Mouse (Mus musculus): ENCODE data around the gene Cd5l.
"Not testable (repeated sequence)": the region's sequence is repeated elsewhere in the genome, so short reads cannot be mapped to it uniquely, and the experiment has no call there.

The Cd5l gene

DNA sequence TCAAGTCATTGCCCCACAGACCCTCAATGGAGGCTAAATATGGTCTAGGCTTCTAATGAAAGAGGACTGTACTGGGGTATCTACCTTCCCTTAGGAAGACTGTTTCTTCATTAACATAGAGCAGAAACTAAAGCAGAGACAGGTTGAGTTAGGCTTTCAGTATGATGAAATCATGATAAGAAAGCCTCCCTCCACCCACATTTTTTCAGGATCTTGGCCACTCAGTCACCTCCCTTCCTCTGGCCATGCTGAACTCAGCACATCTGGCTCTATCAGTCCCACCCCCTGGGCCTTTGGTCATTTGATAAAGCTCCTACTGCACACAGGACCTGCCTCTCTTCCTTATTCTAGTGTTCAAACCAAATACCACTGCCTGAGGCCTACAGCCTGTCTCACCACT lies at the start of gene Cd5l:
Cd5l (plus strand) TSS at position 301 of the 400 bp plus-strand sequence.
- DNase-seq (ENCODE audit: low read depth, low spot score) = no peak

DNA sequence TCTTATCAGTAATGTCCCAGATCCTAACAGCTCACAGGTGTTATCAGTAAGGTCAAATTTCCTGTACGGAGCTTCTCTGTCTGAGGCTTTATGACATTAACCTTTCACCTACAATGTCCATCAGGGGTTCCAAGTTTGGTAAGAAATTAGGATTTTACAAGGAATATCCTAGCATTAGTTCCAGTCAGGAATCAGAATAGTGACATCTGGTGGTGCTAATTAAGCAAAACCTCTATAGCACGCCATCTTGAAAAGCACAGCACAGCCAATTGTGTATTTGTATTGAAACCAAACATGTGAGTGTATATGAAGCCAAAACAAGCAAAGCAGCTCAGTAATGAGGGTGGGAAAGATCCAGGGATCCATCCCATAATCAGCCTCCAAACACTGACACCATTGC lies 47.8 kb upstream of the Cd5l start:
- DNase-seq (ENCODE audit: low read depth, low spot score) = no peak

DNA sequence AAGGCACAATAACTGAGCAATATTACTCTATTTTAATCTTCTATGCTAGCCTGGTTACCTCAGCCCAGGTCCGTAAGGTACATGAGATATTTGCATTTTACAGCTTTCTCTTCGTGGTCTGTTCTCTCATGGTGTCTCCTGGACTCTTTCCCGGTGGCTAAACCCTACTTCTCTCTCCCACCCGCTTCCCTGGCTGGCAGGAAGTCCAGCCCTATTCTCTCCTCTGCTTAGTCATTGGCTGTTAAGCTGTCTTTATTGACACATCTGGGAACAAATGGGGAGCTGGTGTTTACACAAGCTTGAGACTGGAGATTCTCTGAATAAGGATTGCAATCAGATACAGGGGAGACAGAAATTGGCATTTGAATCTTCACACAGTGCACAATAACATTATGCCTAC lies 35.1 kb upstream of the Cd5l start:
- no peak for DNase-seq (ENCODE audit: low read depth, low spot score)

DNA sequence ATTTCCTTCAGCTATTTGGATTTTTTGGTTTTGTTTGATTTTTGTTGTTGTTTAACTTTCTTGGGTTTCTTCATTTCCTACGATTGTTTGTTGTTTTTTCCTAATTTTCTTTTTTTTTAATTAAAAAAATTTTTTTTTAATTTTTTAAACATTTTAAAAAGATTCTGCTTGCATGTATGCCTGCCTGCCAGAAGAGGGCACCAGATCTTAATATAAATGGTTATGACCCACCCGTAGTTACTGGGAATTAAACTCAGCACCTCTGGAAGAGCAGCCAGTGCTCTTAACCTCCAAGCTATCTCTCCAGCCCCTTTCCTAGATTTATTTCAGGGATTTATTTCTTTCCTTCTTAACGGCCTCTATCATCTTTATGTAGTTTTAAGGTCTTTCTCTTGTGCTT lies 33.9 kb upstream of the Cd5l start:
- DNase-seq (ENCODE audit: low read depth, low spot score) = no peak

DNA sequence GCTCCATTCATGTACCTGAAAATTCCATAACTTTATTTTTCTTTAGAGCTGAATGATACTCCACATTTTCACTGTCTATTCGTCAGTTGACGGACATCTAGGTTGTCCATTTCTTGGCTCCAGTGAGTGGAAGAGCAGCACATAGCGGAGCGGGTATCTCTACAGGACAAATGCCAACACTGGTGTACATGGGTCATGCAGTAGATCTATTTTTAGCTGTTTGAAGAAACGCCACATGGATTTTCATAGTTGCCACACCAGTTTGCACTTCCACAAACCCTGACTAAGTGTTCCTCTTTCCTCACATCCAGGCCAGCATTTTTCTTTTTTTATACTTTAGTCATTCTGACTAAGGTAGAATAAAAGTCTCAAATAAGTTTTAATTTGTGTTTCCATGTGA lies 19.8 kb upstream of the Cd5l start:
- DNase-seq (ENCODE audit: low read depth, low spot score) = no peak

DNA sequence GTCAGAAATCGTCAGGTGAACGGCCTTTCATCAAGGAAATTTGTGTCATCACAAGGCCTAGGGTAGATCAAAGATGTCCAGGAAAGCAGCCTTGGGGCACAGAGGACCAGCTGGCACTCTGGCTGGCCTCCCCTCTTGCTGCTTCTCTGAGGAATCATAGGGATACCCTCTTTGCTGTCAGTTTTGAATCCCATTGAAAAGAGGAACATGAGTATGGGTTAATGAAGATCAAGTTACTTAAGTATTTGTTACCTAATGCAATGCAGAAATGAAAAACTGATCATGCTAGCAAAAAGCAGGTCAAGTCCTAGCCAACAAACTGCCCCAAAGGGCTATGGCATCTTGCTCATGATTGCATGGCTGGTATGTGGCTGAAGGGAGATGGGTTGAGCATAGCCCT lies 6.7 kb upstream of the Cd5l start:
- DNase-seq (ENCODE audit: low read depth, low spot score) = not testable (repeated sequence)

DNA sequence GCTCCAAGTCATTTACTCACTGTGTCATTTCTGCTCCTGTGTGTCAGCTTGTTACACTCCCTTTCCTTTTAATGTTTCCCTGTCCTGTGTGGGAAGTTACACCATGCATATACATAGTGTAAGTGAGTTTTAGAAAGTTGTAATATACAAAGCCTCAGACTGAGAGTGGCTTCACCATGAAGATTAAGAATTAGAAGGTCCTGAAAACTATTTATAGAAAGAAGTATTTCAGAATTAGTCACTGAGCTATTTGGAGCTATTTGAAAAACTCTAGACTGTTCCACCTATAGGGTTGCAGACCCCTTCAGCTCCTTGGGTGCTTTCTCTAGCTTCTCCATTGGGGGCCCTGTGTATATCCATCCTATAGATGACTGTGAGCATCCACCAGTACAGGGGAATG lies 1.5 kb downstream of the Cd5l start:
- no peak for DNase-seq (ENCODE audit: low read depth, low spot score)

DNA sequence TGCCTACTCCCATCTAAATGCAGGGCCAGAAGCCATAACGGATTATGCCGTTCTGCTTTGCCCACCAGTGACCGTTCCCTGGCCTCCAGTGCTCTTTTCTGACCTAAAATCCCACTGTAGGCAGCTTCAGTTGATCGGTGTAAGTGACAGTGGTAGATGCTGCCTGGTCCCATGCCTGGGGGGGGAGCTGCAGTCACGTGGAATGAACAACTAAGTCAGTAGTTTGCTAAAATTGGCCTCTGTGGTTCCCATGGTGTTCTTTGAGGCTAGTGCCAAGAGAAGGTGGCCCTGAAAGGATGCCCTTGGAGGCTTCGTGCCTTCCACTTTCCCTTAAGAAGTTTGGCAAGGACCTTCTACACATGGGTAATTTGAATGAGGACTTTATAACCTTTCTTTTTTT lies 2.8 kb downstream of the Cd5l start:
- DNase-seq (ENCODE audit: low read depth, low spot score) = no peak

DNA sequence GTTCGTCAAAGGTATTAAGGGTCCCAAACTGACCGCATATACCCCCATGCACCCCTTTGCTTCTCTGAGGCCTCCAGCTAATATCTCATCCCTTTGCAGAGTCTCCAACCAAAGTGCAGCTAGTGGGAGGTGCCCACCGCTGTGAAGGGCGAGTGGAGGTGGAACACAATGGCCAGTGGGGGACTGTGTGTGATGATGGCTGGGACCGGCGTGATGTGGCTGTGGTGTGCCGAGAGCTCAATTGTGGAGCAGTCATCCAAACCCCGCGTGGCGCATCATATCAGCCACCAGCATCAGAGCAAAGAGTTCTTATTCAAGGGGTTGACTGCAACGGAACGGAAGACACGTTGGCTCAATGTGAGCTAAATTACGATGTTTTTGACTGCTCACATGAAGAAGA lies 8.0 kb downstream of the Cd5l start:
- DNase-seq (ENCODE audit: low read depth, low spot score) = no peak

DNA sequence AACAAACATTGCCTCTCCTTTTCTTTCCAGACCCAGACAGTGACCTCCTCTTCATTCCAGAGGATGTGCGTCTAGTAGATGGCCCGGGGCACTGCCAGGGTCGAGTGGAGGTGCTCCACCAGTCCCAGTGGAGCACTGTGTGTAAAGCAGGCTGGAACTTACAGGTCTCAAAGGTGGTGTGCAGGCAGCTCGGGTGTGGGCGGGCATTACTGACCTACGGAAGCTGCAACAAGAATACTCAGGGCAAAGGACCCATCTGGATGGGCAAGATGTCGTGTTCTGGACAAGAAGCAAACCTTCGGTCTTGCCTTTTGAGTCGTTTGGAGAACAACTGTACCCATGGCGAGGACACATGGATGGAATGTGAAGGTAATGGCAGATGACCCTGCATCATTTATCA lies 9.8 kb downstream of the Cd5l start:
- DNase-seq (ENCODE audit: low read depth, low spot score) = no peak

DNA sequence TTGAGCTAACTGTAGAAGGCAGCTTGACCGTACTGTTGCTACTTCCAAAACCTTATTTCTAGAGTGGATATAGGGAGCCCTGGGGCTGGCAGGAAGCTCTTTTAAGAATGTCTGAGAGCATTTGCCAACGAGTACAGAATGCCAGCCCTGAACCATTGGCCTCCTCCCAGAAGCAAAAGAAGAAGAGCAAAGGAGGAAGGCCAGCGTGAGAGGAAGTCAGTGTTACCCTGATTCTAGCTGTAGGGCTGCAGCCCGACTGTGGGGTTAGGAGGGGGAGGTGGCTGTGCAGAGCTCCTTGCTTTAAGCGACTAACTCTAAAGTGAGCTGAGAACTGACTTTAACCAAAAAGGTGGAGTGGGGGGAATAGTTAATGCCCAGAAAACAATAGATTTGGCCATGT lies 11.5 kb downstream of the Cd5l start:
- no peak for DNase-seq (ENCODE audit: low read depth, low spot score)

DNA sequence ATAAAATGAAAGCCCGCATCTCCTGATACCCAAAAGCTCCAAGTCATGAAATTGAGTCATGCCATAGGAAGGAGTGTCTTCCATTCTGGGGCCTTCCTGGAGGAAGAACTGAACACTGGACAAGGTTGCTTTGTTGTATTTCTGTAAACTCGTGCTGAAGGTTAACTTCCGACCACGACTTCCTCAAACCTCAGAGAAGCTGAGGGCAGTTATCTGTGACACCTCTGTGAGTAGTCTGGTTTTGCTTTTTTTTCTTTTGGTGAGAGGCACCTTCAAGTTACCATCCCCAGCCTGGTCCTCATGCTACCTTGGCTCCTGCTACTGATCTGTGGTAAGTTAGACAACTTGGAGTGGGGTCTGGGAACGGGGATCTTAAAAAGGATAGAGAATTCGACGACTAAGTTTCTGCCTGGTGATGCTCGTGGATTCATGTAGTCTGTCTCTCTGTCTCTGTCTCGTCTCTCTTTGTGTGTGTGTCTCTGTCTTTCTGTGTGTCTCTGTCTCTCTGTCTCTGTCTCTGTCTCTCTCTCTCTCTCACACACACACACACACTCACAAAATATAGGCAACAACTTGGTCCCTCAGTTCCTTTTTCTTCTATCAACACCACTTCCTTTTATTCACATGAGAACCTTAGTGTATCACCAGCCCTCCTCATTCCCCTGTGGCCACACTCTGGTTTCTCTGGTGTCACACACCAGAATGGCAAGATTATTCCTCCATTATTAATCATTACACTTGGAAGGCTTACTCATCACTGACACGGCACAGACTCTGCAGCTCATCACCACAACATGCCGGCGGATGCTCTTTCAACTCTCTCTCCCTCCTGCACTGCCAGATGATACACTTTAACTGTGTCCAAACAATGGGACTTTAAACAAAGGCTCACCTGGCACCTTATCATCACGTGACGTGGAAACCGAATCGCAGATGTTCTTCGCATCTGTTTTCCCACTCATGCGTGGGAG lies 18.8 kb downstream of the Cd5l start, which contains the start of gene Fcrl1:
Fcrl1 (plus strand) TSS at position 193 of the 971 bp plus-strand sequence.
- DNase-seq (ENCODE audit: low read depth, low spot score) = no peak

DNA sequence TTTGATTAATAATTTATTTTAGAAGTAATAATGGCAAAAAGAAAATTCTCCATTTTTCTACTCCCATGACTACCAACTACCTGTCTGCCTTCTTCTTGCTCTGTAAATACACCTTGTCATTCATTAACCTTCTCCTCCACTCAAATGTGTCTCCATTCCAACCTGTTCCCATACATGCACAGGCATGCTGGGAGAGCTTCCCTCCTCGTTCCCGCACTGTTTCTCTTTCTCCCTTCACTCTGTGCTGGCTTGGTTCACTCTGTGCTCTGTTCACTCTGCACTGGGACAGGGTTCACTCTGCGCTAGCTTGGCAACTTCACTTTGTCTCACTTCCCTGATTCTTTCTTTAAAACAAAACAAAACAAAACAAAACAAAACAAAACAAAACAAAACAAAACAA lies 19.5 kb downstream of the Cd5l start:
- no peak for DNase-seq (ENCODE audit: low read depth, low spot score)

DNA sequence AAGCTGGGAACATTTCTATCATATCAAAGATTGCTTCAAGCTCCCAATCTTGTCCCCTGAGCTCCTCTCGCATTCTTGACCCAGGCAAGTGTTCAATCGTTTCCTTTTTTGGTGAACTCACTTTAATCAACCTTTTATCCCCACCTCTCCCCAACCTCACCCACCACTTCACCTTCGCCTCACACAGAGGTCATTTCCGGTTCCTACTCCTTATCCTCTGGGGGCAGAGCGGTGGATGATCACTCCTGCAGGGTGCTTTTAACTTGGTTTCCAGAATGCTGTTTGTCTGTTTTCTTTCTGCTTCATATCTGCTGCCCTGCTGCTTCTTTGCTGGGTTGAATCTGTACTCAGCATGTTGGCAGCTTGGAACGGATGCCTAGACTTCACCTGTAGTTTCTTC lies 20.0 kb downstream of the Cd5l start:
- DNase-seq (ENCODE audit: low read depth, low spot score) = no peak

DNA sequence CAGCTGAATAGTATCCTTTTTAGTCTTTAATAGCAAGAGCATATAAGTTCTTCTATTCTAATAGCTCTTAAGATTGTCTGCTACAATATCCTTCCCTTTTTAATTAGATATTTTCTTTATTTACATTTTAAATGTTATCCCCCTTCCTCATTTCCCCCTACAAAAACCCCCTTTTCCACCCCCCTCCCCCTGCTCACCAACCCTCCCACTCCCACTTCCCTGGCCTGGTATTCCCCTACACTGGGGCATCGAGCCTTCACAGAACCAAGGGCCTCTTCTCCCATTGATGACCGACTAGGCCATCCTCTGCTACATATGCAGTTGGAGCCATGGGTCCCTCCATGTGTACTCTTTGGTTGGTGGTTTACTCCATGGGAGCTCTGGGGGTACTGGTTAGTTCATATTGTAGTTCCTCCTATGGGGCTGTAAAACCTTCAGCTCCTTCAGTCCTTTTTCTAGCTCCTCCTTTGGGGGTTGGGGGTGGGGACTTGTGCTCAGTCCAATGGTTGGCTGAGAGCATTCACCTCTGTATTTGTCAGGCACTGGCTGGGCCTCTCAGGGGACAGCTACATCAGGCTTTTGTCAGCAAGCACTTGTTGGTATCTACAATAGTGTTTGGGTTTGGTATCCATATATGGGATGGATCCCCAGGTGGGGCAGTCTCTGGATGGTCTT lies 22.1 kb downstream of the Cd5l start:
- not testable (repeated sequence) for DNase-seq (ENCODE audit: low read depth, low spot score)

DNA sequence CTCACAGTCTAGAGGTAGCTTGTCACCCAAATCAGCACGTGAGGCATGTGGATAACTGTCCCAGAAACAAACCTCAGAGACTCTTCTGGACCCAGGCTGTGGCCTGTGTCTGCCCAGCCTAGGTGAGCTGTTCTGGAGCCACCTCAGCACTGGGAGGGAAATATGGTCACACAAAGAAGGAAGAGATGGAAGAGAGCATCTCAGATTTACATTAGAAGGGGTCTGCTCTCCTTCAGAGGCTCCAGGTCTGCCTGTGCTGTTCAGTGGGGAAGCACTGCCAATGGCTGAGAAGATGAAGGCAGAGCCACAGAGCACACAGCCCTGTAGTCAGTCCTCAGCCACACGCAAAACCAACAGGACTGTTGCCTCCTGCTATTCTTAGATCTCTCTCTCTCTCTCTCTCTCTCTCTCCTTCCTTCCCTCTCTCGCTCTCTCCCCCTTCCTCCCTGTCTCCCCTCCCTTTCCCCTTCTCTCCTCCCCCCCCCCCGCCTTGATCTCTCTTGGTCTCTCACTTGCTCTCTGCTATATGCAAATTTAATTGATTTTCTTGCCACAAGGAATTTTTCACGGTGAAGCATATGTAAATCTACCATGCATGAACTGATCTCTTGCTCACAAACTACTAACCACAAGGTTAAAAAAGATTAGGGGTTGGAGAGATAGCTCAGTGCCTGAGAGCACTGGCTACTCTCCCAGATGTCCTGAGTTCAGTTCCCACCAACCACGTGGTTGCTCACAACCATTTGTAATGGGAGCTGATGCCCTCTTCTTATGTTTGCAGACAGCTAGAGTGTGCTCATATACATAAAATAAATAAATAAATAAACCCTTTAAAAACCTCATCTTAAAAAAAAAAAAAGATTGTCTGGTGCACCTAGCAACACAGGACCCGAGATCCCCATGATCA lies 24.4 kb downstream of the Cd5l start:
- DNase-seq (ENCODE audit: low read depth, low spot score) = no peak

DNA sequence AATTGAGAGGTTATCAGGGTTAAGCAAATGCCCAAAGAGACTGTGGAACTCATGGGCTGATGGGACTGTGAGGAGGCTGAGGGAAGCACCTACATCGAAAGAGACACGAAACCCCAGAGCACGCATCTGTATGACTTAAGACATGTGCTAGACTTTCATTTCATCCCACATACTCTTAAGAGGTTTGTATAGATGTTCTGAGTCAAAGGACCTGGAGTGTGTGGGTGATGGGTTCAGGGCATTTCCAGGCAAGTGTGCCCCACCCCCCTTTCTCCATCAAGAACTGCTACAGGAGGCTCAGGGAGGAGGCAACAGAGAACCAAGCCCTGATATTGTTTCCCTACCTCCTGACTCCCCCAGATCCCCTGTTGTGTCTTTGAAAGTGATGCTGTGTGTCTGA lies 25.6 kb downstream of the Cd5l start:
- DNase-seq (ENCODE audit: low read depth, low spot score) = no peak

DNA sequence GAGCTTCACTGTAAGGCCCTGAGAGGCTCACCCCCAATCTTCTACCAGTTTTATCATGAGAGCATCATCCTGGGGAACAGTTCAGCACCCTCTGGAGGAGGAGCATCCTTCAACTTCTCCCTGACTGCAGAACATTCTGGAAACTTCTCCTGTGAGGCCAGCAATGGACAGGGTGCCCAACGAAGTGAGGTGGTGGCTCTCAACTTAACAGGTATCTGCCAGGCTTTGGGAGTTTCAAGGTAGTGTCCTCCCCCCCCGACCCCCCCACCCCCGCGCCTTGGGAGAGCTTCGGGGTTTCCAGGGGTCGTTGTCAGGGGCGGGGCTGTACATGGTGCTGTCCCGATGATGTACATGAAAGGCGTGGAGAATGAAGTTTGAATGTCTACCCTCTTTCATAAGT lies 27.4 kb downstream of the Cd5l start:
- no peak for DNase-seq (ENCODE audit: low read depth, low spot score)

DNA sequence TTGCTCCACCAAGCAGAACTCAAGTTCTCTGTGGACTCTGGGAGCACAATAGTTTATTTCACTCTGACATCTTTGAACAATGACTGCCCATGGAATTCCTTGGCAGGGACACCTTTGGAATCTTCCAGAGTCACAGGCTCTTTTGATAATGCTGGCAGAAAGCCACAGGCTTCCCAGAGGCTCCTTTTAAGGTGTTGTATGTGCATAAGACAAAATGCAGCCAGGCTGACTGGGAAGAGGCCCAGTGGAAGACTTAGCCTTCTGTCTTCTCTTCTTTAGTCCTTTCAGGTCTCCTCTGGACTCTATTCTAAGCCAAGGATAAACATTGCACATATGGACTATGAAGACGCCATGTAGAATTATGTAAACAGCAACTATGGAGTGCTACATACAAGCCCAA lies 33.3 kb downstream of the Cd5l start:
- no peak for DNase-seq (ENCODE audit: low read depth, low spot score)

DNA sequence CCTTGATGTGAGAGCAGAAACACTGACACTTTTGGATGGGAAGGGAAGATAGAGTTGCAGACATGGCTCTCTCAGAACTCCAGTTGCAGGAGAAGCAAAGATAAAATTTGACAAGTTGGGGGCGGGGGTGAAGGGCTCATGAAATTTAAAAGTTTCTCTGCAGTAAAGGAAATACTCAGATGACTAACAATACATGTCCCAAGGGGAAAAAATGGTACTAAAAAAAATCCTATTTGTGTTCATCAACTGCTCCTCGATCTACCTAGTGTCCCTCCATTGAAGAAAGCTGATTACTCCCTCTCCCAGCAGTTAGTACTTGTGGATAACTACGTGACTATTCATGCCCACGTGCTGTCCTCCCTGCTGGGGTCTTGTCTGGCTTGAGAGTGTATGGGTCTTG lies 41.1 kb downstream of the Cd5l start:
- DNase-seq (ENCODE audit: low read depth, low spot score) = no peak

DNA sequence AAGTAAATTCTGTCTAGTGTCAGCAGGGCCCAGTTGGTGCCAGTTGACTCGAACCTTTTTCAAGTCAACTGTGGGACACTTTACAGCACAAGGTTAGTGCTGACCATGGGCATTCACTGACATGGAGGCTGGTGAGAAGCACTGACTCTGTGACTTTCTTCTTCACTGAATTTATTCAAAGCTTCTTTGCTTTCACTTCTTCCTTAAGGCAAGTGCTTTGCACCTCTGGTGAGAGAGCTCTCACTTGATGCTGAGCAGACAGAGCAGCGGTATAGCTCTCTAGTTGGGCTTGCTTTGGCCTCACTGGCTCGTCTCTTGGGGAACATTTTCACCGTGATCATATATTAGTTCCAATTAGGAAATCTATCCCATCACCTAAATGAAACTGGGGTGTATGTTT lies 42.2 kb downstream of the Cd5l start:
- DNase-seq (ENCODE audit: low read depth, low spot score) = no peak

DNA sequence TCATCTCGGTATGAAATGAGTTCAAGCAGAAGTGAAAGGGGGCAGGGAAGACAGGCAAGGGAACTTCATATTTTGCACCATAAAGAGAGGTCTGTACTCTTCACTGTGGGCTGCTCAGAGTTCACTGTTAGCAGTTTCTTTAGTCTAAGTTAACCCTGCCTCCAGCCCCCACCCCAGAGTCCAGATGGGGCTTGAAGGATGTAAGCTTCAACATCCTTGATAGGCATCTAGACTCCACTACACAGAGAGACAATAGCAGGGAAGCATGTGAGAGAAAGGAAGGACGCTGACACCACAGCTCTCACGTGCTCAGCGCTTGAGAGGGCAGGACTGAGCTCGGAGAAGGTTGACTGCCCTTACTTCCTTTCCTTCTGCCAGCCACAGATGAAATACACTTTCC lies 43.6 kb downstream of the Cd5l start:
- DNase-seq (ENCODE audit: low read depth, low spot score) = no peak

Data from retina, adult 2 months (tissue).